Mouse (Mus musculus): ENCODE data around the gene Muc4. TPM values are rescaled to one million over a fixed set of nuclear protein-coding genes. Genes with fewer than 3 reads are reported as not detected.

Gene Muc4
- polyA plus RNA-seq, 1 experiment from 2014 or later, result 0.26 TPM

DNA sequence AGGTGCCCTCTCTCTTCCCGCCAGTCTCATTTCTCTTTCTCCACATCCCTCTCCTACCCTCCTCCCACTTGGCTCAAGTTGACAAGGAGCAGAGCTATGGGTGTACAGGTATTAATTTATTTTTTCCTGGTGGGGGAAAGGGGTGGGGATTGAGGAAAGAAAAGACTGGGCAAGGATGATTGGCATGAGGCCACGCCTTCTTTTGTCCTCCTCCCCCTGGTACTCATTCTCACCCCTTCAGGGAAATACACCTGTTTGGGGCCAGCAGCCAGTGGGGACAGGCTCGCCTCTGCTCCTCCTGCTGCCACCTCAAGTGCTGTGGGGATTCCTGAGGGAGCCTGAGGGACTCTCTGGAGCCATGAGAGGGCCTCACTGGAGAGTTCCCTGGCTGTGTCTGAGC is 336 bp downstream of the Muc4 start:
- no peak for DNase-seq (ENCODE audit: low spot score)
- Histone ChIP-seq H3K27me3 (replicated peaks; ENCODE audit: low read depth, poor library complexity, severe bottlenecking) (no peaks in the 10 kb centered on the region), H3K4me1 (peaks cover 26% of the 10 kb centered on the region), H3K27ac (replicated peaks) (no peak overlapping the region), H3K36me3 (replicated peaks) (no peaks in the 10 kb centered on the region), H3K9me3 (0 out of 2 replicates have a peak, but pooled peaks cover 2% of the 10 kb centered on the region), H3K4me3 (no peak overlapping the region)
- WGBS, result 58% methylated on average over 3 of the region's 3 CpGs

DNA sequence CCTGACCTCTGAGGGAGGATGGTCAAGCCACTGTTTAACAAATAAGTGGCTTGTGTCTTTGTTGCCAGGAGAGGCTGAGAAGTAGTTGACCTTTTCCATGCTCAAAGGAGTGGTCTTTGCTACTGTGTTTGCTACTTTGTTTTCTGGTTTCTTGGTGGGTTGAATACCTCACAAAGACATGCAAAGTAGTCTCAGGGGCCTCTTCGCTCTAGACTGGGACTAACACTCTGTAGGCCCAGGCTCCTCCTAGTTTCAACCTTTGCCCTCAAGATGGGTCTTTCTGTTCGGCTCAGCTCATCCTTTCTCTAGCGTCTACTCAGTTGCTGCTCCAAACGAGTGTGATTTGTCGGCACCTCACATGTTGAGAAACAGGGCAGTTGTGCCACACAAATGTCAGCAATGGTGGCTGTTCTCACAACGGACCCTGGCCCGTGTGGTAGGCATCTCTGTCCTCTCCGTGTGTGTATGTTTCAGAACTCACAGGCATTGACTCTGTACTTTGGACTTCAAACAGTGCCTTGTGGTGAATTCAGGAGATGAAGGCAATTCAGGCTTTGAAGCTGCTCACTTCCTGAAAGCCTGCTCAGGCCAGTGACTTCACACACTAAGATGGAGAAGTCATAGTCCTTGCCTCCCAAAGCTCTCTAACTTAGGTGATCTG is 4.4 kb downstream of the Muc4 start:
- Histone ChIP-seq H3K9me3 (no peaks in the 10 kb centered on the region), H3K27me3 (replicated peaks; ENCODE audit: low read depth, poor library complexity, severe bottlenecking) (no peaks in the 10 kb centered on the region), H3K4me3 (no peak overlapping the region), H3K4me1 (peaks cover 28% of the 10 kb centered on the region), H3K27ac (replicated peaks) (no peak overlapping the region), H3K36me3 (replicated peaks) (no peaks in the 10 kb centered on the region)
- WGBS, result 81% methylated on average over 8 of the region's 8 CpGs
- DNase-seq (ENCODE audit: low spot score), result no peak

DNA sequence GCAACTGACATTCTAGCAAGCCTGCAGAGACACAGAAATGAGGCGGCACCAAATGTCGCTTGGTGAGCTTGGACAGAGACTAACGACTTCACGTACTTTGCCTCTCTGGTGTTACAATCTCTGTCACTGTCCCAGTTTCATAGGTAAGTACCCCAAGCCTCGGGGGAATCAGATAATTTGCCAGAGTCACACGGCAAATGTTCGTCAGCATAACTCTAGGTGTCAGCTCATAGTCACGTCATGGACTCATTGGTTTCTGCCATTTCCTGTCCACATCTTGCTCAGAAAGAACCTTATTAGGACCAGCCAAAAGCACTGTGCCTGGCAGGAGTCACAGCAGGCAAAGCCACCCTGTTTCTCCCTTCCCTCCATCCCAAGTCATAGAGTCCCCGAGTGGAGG is 5.7 kb downstream of the Muc4 start:
- WGBS, result 84% methylated on average over 9 of the region's 9 CpGs

DNA sequence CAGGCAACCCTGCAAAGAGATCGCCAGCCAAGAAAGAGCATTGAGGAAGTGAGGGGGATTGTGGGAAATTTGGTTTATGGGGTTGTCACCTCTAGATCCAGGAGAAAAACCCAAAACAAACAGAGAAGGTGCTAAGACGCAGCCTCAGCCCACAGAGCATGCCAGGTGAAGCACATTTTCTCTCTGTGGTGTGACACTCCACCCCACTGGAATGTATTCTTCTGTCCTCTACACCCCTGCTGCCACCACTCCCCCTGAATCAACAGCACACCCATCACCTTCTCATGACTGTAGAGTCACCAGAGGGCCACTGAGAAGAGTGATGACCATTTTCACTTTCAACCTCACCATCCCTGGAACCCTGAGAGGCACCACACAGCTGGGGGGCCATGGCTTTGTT is 7.0 kb downstream of the Muc4 start:
- no peak overlapping the region for H3K27ac ChIP-seq (replicated peaks)

More for the DNA sequence above, 5.7 kb downstream of the Muc4 start:
- no peak for DNase-seq (ENCODE audit: low spot score)
- Histone ChIP-seq H3K27ac (replicated peaks) (no peak overlapping the region), H3K4me1 (peaks cover 21% of the 10 kb centered on the region), H3K4me3 (no peak overlapping the region), H3K9me3 (no peaks in the 10 kb centered on the region), H3K27me3 (replicated peaks; ENCODE audit: low read depth, poor library complexity, severe bottlenecking) (no peaks in the 10 kb centered on the region), H3K36me3 (replicated peaks) (no peaks in the 10 kb centered on the region)

DNA sequence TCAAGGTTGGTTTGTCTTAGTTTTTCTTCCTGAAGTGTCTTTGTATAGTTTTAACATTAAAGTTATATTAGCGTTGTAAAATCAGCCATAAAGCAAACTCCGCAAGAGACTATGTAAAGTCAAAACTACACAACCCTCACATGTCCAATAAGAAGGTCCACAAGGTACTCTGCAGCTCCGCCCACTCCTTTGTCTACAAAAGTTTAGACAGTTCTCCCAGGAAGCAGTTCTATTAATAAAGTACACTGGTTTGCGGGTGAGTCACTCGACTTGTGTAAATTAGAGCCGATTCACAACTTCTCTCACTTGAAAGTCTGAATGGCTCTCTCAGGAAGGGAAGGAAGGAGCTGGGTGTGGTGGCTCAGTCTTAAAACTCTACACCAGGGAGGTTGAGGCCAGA is 10.2 kb downstream of the Muc4 start:
- Histone ChIP-seq H3K4me1 (peaks cover 4% of the 10 kb centered on the region; the same call in 1 of the 2 replicates), H3K27ac (replicated peaks) (no peak overlapping the region), H3K4me3 (no peak overlapping the region), H3K36me3 (replicated peaks) (no peaks in the 10 kb centered on the region), H3K27me3 (replicated peaks; ENCODE audit: low read depth, poor library complexity, severe bottlenecking) (no peaks in the 10 kb centered on the region), H3K9me3 (no peaks in the 10 kb centered on the region)
- 90% methylated on average over 6 of the region's 6 CpGs for WGBS
- DNase-seq (ENCODE audit: low spot score), result no peak

More for the DNA sequence above, 7.0 kb downstream of the Muc4 start:
- Histone ChIP-seq H3K27me3 (replicated peaks; ENCODE audit: low read depth, poor library complexity, severe bottlenecking) (no peaks in the 10 kb centered on the region), H3K4me1 (peaks cover 21% of the 10 kb centered on the region), H3K36me3 (replicated peaks) (no peaks in the 10 kb centered on the region), H3K9me3 (no peaks in the 10 kb centered on the region), H3K4me3 (no peak overlapping the region)
- DNase-seq (ENCODE audit: low spot score), result no peak
- 84% methylated on average over 2 of the region's 2 CpGs for WGBS

DNA sequence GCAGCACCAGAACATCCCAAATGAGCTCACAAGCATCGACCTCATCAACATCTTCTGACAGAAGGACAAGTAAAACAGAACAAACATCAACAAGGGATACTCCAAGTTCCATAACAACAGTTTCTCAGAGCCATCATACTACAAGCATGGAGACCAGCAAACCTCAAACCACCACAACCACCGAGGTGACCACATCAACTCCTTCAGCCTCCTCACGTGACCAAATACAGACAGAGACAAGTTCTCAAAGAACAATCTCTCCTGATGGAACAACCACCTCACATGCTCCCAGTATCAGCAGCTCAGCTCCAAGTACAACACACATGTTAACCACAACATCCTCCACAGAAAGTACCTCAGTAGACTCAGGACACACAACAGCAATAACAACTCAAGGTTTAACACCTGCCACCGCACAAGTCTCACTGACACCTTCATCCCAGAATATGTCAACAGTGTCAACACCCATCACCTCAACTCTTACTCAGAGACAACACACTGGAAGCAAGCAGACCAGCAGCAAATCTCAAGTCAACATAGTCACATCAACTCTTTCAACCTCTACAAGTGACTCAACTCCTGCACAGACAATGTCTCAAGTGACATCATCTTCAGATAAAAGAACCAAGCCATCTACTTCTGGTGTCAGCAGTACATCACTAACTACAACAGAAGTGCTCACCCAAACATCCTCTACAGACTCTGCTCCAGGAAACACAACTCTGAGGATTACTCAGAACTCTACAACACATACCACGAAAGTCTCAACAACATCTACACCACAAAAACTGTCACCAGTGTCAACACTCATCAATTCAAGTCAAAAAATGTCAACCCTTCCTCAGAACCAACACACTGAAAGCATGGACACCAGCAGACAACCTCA is 14.8 kb downstream of the Muc4 start:
- Histone ChIP-seq H3K9me3 (no peaks in the 10 kb centered on the region), H3K36me3 (replicated peaks) (no peaks in the 10 kb centered on the region), H3K27ac (replicated peaks) (no peak overlapping the region), H3K4me1 (no peaks in the 10 kb centered on the region), H3K27me3 (replicated peaks; ENCODE audit: low read depth, poor library complexity, severe bottlenecking) (no peaks in the 10 kb centered on the region), H3K4me3 (no peak overlapping the region)
- no peak for DNase-seq (ENCODE audit: low spot score)
- WGBS, result 86% methylated on average over 5 of the region's 5 CpGs

DNA sequence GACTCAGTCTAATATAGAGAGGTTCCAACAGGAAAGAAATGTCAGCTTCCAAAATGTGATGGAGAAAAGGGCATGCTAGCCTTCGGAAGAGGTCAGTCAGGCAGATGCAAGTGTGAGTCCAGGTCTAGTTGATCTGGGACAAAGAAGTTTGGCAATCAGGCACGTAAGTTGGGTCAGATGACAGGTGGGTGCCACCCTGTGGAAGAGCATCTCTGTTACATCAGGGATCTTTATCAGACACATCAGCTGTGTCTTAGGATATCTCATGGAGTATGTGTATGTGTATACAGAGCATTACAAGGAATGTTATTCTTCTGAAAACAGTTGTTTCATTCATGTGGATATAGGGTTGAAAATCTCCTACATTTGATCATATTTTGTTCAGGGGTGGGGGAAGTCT is 28.9 kb downstream of the Muc4 start:
- Histone ChIP-seq H3K36me3 (replicated peaks) (no peaks in the 10 kb centered on the region), H3K27me3 (replicated peaks; ENCODE audit: low read depth, poor library complexity, severe bottlenecking) (no peaks in the 10 kb centered on the region), H3K27ac (replicated peaks) (no peak overlapping the region), H3K4me3 (no peak overlapping the region), H3K9me3 (peaks cover 4% of the 10 kb centered on the region; the same call in 1 of the 2 replicates), H3K4me1 (peaks cover 7% of the 10 kb centered on the region; the same call in 1 of the 2 replicates)
- no peak for DNase-seq (ENCODE audit: low spot score)
- 83% methylated on average over 2 of the region's 2 CpGs for WGBS

DNA sequence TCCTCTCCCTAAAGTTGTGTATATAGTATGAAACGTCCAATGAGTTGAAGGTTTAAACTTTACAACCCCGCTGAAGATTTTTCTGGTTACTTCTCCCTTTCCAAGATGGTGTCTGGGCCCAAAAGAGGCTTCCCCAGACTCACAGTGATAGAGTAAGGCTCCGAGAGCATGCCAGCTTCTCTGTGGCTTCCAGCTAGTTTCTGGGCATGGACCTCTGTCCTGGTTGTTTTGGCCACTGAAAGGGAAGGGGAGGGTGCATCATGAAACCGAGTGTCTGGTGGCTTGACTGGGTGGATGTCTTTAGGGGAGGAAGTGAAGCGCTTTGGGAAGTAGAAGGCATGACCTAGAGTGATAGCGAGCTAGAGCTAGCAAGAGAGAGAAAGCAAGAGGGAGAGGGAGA is 29.3 kb downstream of the Muc4 start:
- DNase-seq (ENCODE audit: low spot score), result no peak
- Histone ChIP-seq H3K27ac (replicated peaks) (no peak overlapping the region), H3K27me3 (replicated peaks; ENCODE audit: low read depth, poor library complexity, severe bottlenecking) (no peaks in the 10 kb centered on the region), H3K9me3 (peaks cover 4% of the 10 kb centered on the region; the same call in 1 of the 2 replicates), H3K4me3 (no peak overlapping the region), H3K4me1 (peaks cover 7% of the 10 kb centered on the region; the same call in 1 of the 2 replicates), H3K36me3 (replicated peaks) (no peaks in the 10 kb centered on the region)
- 80% methylated on average over 6 of the region's 6 CpGs for WGBS

DNA sequence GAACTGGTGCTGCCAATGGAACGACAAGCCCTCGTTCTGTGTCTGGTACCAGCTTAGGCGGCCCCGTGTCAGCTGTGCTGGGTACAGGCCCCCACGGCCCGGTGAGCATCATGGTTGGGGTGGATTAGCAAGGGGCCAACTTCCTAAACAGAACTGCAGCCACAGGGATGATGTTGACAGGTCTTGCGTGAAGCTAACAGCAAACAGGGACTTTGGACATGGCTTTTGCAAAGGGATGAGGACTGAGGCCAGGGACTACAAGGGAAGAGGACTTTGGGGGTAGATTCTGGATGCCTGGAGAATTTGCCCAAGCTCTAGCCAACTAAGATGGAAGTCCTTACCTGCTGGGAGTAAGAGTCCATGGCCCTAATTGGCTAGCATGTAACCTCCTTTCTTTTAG is 31.2 kb downstream of the Muc4 start:
- WGBS, result 89% methylated on average over 7 of the region's 7 CpGs
- H3K27ac ChIP-seq (replicated peaks), result no peak overlapping the region
- no peak overlapping the region for H3K4me3 ChIP-seq
- DNase-seq (ENCODE audit: low spot score), result no peak
- peaks cover 7% of the 10 kb centered on the region; the same call in 1 of the 2 replicates for H3K4me1 ChIP-seq
- no peaks in the 10 kb centered on the region for H3K27me3 ChIP-seq (replicated peaks; ENCODE audit: low read depth, poor library complexity, severe bottlenecking)
- H3K9me3 ChIP-seq, result peaks cover 4% of the 10 kb centered on the region; the same call in 1 of the 2 replicates
- no peaks in the 10 kb centered on the region for H3K36me3 ChIP-seq (replicated peaks)

DNA sequence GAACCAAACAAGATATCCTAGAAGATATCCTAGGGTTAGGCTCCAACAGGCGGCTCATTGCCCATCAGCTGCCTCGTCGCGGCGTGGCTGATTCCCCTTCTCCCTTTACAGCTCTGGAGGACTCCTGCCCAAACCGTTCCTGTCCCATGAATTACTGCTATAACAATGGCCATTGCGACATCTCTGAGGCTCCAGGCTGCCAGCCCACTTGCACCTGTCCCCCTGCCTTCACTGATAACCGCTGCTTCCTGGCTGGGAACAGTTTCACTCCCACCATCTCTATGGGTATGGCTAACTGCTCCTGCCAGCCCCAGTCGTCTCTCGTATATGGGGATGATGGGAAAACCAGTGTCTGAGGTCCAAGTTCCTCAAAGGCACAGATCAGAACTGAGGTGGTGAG is 41.0 kb downstream of the Muc4 start:
- Histone ChIP-seq H3K9me3 (no peaks in the 10 kb centered on the region), H3K4me3 (no peak overlapping the region), H3K4me1 (peaks cover 5% of the 10 kb centered on the region), H3K36me3 (replicated peaks) (no peaks in the 10 kb centered on the region), H3K27ac (replicated peaks) (no peak overlapping the region), H3K27me3 (replicated peaks; ENCODE audit: low read depth, poor library complexity, severe bottlenecking) (0 out of 2 replicates have a peak, but pooled peaks cover 5% of the 10 kb centered on the region)
- DNase-seq (ENCODE audit: low spot score), result no peak
- WGBS, result 80% methylated on average over 10 of the region's 10 CpGs

DNA sequence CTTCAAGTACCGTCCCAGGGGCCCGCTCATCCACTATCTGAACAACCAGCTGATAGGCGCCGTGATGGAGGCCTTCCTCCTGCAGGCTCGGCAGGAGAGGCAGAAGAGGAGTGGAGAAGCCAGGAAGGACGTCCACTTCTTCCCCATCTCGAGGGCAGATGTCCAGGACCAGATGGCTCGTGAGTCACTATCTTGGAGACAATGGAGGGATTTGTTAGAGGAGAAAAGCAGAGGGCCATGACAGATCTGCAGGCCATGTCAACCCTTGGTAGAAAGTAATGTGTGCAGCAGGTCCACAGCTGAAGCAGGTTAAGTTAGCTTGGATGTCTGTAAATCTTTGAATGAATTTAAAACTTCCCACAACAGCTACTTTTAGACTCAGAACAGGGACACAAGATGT is 43.3 kb downstream of the Muc4 start:
- Histone ChIP-seq H3K9me3 (no peaks in the 10 kb centered on the region), H3K4me3 (no peak overlapping the region), H3K27me3 (replicated peaks; ENCODE audit: low read depth, poor library complexity, severe bottlenecking) (0 out of 2 replicates have a peak, but pooled peaks cover 5% of the 10 kb centered on the region), H3K36me3 (replicated peaks) (no peaks in the 10 kb centered on the region), H3K27ac (replicated peaks) (no peak overlapping the region), H3K4me1 (peaks cover 9% of the 10 kb centered on the region)
- 62% methylated on average over 8 of the region's 8 CpGs for WGBS
- DNase-seq (ENCODE audit: low spot score), result no peak

DNA sequence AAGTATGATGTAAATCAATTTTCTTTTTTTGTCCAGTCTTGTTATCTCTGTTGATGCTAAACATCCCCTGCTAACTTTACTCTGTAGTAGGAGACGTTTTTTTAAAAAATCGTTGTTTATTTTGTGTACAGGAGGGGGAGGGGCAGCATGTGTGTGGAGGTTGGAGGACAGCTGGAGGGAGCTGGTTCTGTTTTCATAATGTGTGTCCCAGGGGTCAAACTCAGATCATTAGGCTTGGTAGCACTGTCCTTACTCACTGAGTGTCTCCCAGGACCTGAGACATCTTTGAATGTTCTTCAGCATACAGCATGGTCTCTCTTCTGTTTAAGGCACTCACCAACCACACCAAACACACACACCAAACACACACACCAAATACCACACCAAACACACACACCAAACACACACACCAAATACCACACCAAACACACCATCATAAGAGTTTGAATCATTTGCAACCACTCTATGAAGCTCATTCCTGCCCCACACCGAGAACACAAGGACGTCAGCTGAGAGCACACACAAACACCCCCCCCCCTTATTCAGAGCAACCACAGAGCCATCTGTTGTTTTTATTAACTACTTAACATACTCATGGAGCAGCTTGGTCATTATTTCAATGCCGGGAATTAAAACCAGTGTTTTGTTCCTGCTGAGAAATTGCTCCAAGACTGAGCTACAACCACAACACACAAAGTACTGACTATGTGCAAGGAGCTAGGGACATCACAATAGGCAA is 47.8 kb downstream of the Muc4 start:
- H3K27ac ChIP-seq (replicated peaks), result no peak overlapping the region
- peaks cover 17% of the 10 kb centered on the region for H3K4me1 ChIP-seq
- H3K27me3 ChIP-seq (replicated peaks; ENCODE audit: low read depth, poor library complexity, severe bottlenecking), result no peaks in the 10 kb centered on the region
- DNase-seq (ENCODE audit: low spot score), result no peak
- no peaks in the 10 kb centered on the region for H3K36me3 ChIP-seq (replicated peaks)
- H3K9me3 ChIP-seq, result peaks cover 3% of the 10 kb centered on the region
- 74% methylated on average over 5 of the region's 5 CpGs for WGBS
- H3K4me3 ChIP-seq, result no peak overlapping the region

All from embryonic facial prominence, embryonic 10.5 days (tissue).